Mouse (Mus musculus) midbrain, postnatal 0 days (tissue): Measurements from ENCODE around the gene Ackr2. TPM values are rescaled to one million over a fixed set of nuclear protein-coding genes. Genes with fewer than 3 reads are reported as not detected.

Experiments used
- ATAC-seq: fragments of 200-750 bp; cut with Nextera tagmentation; 2 replicates; pipeline ENCODE4 v1.8.0; 2017; ENCODE audit warnings: moderate number of reproducible peaks, mild to moderate bottlenecking, moderate TSS enrichment, moderate library complexity; ENCODE audit not compliant: low FRiP score
- DNase-seq: peaks from one replicate; pipeline ENCODE4 v3.0.0-alpha.2; 2015; ENCODE audit warnings: low spot score
- H3K27ac ChIP-seq: fragments of 300-500 bp; sonication (generic); 2 replicates; pipeline ENCODE4 v1.5.1; 2014; ENCODE audit warnings: low read depth, mild to moderate bottlenecking, low read length, mixed read lengths
- H3K27me3 ChIP-seq: fragments of 300-500 bp; sonication (generic); 2 replicates; pipeline ENCODE4 v1.6.1; 2014; ENCODE audit warnings: low read length, control low read depth, mixed read lengths; ENCODE audit not compliant: insufficient read depth
- H3K36me3 ChIP-seq: fragments of 300-500 bp; sonication (generic); 2 replicates; pipeline ENCODE4 v1.6.1; 2014; ENCODE audit warnings: low read length, control low read depth, mixed read lengths; ENCODE audit not compliant: insufficient read depth
- H3K4me1 ChIP-seq: fragments of 300-500 bp; sonication (generic); 2 replicates; pipeline ENCODE4 v1.6.1; 2014; ENCODE audit warnings: mild to moderate bottlenecking, control low read depth, antibody characterized with exemption, low read length, mixed read lengths; ENCODE audit not compliant: insufficient read depth
- H3K4me2 ChIP-seq: fragments of 300-500 bp; sonication (generic); 2 replicates; pipeline ENCODE4 v1.6.1; 2014; ENCODE audit warnings: low read depth, mild to moderate bottlenecking, low read length, mixed read lengths; ENCODE audit not compliant: poor library complexity, severe bottlenecking
- H3K4me3 ChIP-seq: fragments of 300-500 bp; sonication (generic); 2 replicates; pipeline ENCODE4 v1.5.1; 2014; ENCODE audit warnings: low read depth, mild to moderate bottlenecking, low read length, moderate library complexity
- H3K9ac ChIP-seq: fragments of 300-500 bp; sonication (generic); replicated peaks from 2 replicates; pipeline ENCODE4 v1.6.1; 2014; ENCODE audit warnings: mild to moderate bottlenecking, low read length, moderate library complexity, mixed read lengths; ENCODE audit not compliant: poor library complexity, severe bottlenecking
- H3K9me3 ChIP-seq: fragments of 300-500 bp; sonication (generic); 2 replicates; pipeline ENCODE4 v1.6.1; 2016; ENCODE audit warnings: low read length, control low read depth
- CTCF ChIP-seq: IDR thresholded peaks from 2 replicates; pipeline ENCODE4 v1.5.1; 2016; ENCODE audit warnings: antibody characterized with exemption, mild to moderate bottlenecking
- WGBS: fragments of 180-500 bp; shearing (Covaris S2); extraction: QIAGEN DNeasy Blood & Tissue Kit; methylation state at CpG from one replicate; pipeline ENCODE4 v1.1.7; 2014; 5-methylcytosine and 5-hydroxymethylcytosine counted together
- polyA plus RNA-seq: library from polyadenylated mRNA; unstranded; fragments of >200 nt; fragmentation: Nextera tagmentation; extraction: Ambion mirVana; gene quantifications from 2 replicates; pipeline ENCODE4 v1.2.1, GENCODE M21; 2015
- total RNA-seq: library from RNA; depleted of rRNA; stranded (reverse); fragments of >200 nt; gene quantifications from 2 replicates; pipeline ENCODE4 v1.2.3, GENCODE M21; 2014

The Ackr2 gene
- total and polyA plus RNA-seq, 2 experiments from 2014 or later = 0.78 to 3.0 TPM

- H3K27ac ChIP-seq = no peak overlapping the region
- no peaks in the 10 kb centered on the region for H3K9me3 ChIP-seq
- H3K36me3 ChIP-seq = no peaks in the 10 kb centered on the region
- no peak overlapping the region for H3K4me3 ChIP-seq
- no peaks in the 10 kb centered on the region for H3K27me3 ChIP-seq
- 77% methylated on average over 8 of the region's 8 CpGs for WGBS
- DNase-seq = no peak
- no peak overlapping the region for H3K4me2 ChIP-seq
- no peaks in the 10 kb centered on the region for H3K4me1 ChIP-seq
- no peak for TF ChIP-seq CTCF
- ATAC-seq = no peak
- no peak overlapping the region for H3K9ac ChIP-seq
Measured at GRCm38 (mm10) chr9:121903476-121904305, 5.5 kb downstream of the Ackr2 start.

GRCm38 (mm10) chr9:121904319-121904718, 6.2 kb downstream of the Ackr2 start:
- DNase-seq = no peak
- Histone ChIP-seq H3K36me3 (no peaks in the 10 kb centered on the region), H3K4me3 (no peak overlapping the region), H3K27ac (no peak overlapping the region), H3K27me3 (no peaks in the 10 kb centered on the region), H3K4me2 (no peak overlapping the region), H3K9ac (no peak overlapping the region), H3K9me3 (no peaks in the 10 kb centered on the region), H3K4me1 (no peaks in the 10 kb centered on the region)
- WGBS = 84% methylated on average over 4 of the region's 4 CpGs
- TF ChIP-seq CTCF = no peak
- ATAC-seq = no peak

GRCm38 (mm10) chr9:121904946-121905345, 6.8 kb downstream of the Ackr2 start:
- no peak for TF ChIP-seq CTCF
- no peak overlapping the region for H3K9ac ChIP-seq
- H3K4me1 ChIP-seq = no peaks in the 10 kb centered on the region
- ATAC-seq (no peak), DNase-seq (no peak)
- H3K4me2 ChIP-seq = no peak overlapping the region
- H3K9me3 ChIP-seq = no peaks in the 10 kb centered on the region
- no peaks in the 10 kb centered on the region for H3K36me3 ChIP-seq
- 90% methylated on average over 7 of the region's 7 CpGs for WGBS
- no peak overlapping the region for H3K4me3 ChIP-seq
- H3K27ac ChIP-seq = no peak overlapping the region
- no peaks in the 10 kb centered on the region for H3K27me3 ChIP-seq

- no peak for DNase-seq
Measured at GRCm38 (mm10) chr9:121905556-121906185, 7.5 kb downstream of the Ackr2 start.

GRCm38 (mm10) chr9:121906456-121906855, 8.3 kb downstream of the Ackr2 start:
- no peak for TF ChIP-seq CTCF
- Histone ChIP-seq H3K9me3 (no peaks in the 10 kb centered on the region), H3K27me3 (no peaks in the 10 kb centered on the region), H3K4me2 (no peak overlapping the region), H3K4me3 (no peak overlapping the region), H3K27ac (no peak overlapping the region), H3K4me1 (no peaks in the 10 kb centered on the region), H3K9ac (no peak overlapping the region), H3K36me3 (no peaks in the 10 kb centered on the region)
- DNase-seq (no peak), ATAC-seq (no peak)
- 80% methylated on average over 5 of the region's 5 CpGs for WGBS

More at GRCm38 (mm10) chr9:121905556-121906185, 7.5 kb downstream of the Ackr2 start:
- H3K27ac ChIP-seq = no peak overlapping the region
- WGBS = 82% methylated on average over 4 of the region's 4 CpGs
- no peaks in the 10 kb centered on the region for H3K36me3 ChIP-seq
- H3K4me2 ChIP-seq = no peak overlapping the region
- TF ChIP-seq CTCF = no peak
- no peaks in the 10 kb centered on the region for H3K4me1 ChIP-seq
- no peaks in the 10 kb centered on the region for H3K9me3 ChIP-seq
- no peak overlapping the region for H3K4me3 ChIP-seq
- H3K27me3 ChIP-seq = no peaks in the 10 kb centered on the region
- no peak for ATAC-seq
- H3K9ac ChIP-seq = no peak overlapping the region
